Mouse (Mus musculus) lung, postnatal 0 days (tissue): ENCODE measurements around the gene Cept1. TPM values are rescaled to one million over a fixed set of nuclear protein-coding genes. Genes with fewer than 3 reads are reported as not detected.

Experiments used
- ATAC-seq: fragments of 200-750 bp; cut with Nextera tagmentation; 2 replicates; pipeline ENCODE4 v1.8.0; 2017; ENCODE audit warnings: moderate library complexity
- DNase-seq: peaks from one replicate; pipeline ENCODE4 v3.0.0-alpha.2; 2016; ENCODE audit warnings: low spot score
- H3K27ac ChIP-seq: fragments of 300-500 bp; sonication (generic); 2 replicates; pipeline ENCODE4 v1.5.1; 2014; ENCODE audit warnings: antibody characterized with exemption, mild to moderate bottlenecking, low read length, mixed read lengths
- H3K27me3 ChIP-seq: fragments of 300-500 bp; sonication (generic); replicated peaks from 2 replicates; pipeline ENCODE4 v1.6.1; 2014; ENCODE audit warnings: low read length, mixed read lengths; ENCODE audit not compliant: insufficient read depth
- H3K36me3 ChIP-seq: fragments of 300-500 bp; sonication (generic); 2 replicates; pipeline ENCODE4 v1.6.1; 2014; ENCODE audit warnings: low read length, mixed read lengths; ENCODE audit not compliant: insufficient read depth
- H3K4me1 ChIP-seq: fragments of 300-500 bp; sonication (generic); 2 replicates; pipeline ENCODE4 v1.6.1; 2014; ENCODE audit warnings: antibody characterized with exemption, low read depth, low read length, mixed read lengths; ENCODE audit not compliant: insufficient read depth
- H3K4me2 ChIP-seq: fragments of 300-500 bp; sonication (generic); replicated peaks from 2 replicates; pipeline ENCODE4 v1.6.1; 2014; ENCODE audit warnings: low read depth, mild to moderate bottlenecking, low read length, moderate library complexity, mixed read lengths
- H3K4me3 ChIP-seq: fragments of 300-500 bp; sonication (generic); 2 replicates; pipeline ENCODE4 v1.5.1; 2014; ENCODE audit warnings: low read depth, low read length
- H3K9ac ChIP-seq: fragments of 300-500 bp; sonication (generic); replicated peaks from 2 replicates; pipeline ENCODE4 v1.6.1; 2014; ENCODE audit warnings: low read depth, mild to moderate bottlenecking
- H3K9me3 ChIP-seq: fragments of 300-500 bp; sonication (generic); 2 replicates; pipeline ENCODE4 v1.6.1; 2016; ENCODE audit warnings: low read length, mixed read lengths
- CTCF ChIP-seq: IDR thresholded peaks from 2 replicates; pipeline ENCODE4 v1.5.1; 2016; ENCODE audit warnings: antibody characterized with exemption, mild to moderate bottlenecking
- EP300 ChIP-seq: IDR thresholded peaks from 2 replicates; pipeline ENCODE4 v1.6.1; 2016; ENCODE audit warnings: antibody characterized with exemption, mild to moderate bottlenecking, control low read depth
- WGBS: fragments of 180-500 bp; shearing (Covaris S2); extraction: QIAGEN DNeasy Blood & Tissue Kit; methylation state at CpG from one replicate; pipeline ENCODE4 v1.1.7; 2014; 5-methylcytosine and 5-hydroxymethylcytosine counted together
- polyA plus RNA-seq: library from polyadenylated mRNA; unstranded; fragments of >200 nt; fragmentation: Nextera tagmentation; extraction: Ambion mirVana; gene quantifications from 2 replicates; pipeline ENCODE4 v1.2.1, GENCODE M21; 2015

Gene Cept1
- polyA plus RNA-seq, 1 experiment from 2014 or later, result 74.1 TPM

DNA sequence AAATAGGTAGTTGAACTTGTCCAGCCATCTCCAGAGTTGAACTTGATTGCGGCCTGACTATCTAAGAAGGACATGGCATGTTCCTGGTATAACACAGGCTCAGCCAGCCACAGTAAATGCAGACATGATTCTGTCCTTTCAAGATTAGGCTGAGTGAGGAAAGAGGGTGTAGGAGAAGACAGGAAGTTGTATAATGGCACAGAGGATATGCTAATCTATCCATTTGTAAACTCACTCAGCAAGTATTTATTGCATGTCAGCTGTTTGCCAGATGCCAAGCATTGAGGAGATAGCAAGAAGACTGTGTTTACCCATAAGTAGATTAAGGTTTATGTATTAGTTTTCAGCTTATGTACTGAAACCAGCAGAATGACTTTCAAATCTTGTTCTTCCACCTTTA lies 54.9 kb downstream of the Cept1 start:
- WGBS, result 94% methylated on average over 1 of the region's 1 CpGs
- no peaks in the 10 kb centered on the region for H3K27me3 ChIP-seq
- ATAC-seq, result no peak

DNA sequence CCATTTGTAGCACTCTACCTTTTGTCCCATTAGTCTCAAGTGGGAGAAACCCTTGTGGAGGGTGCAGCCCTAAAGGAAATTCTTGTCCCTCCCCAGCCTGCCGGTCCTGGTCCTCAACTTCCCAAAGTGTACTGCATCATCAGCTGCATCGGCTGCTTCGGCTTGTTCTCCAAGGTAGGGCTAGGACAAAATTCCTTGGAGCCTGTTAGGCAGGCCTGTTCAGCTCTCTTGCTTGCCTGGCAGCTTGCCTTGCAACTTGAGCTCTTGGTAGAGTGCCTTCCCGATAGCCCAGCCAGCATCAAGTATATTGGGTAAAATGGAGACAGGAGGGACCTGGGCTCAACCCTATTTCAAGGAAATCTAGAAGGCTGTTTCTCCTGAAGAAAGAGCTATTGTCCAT lies 57.4 kb downstream of the Cept1 start:
- Histone ChIP-seq H3K9ac (no peak overlapping the region), H3K36me3 (no peaks in the 10 kb centered on the region), H3K9me3 (no peaks in the 10 kb centered on the region), H3K27me3 (no peaks in the 10 kb centered on the region), H3K4me1 (peaks cover 4% of the 10 kb centered on the region; the same call in 1 of the 2 replicates), H3K4me3 (no peak overlapping the region), H3K27ac (no peak overlapping the region), H3K4me2 (no peak overlapping the region)
- DNase-seq (peak; percentile 65), ATAC-seq (peak; percentile 43)
- 59% methylated on average over 4 of the region's 4 CpGs for WGBS
- TF ChIP-seq EP300 (0 out of 2 replicates have a peak, but pooled peaks have one; percentile 22), CTCF (no peak)

More for the DNA sequence above, 54.9 kb downstream of the Cept1 start:
- TF ChIP-seq EP300 (no peak), CTCF (no peak)
- H3K36me3 ChIP-seq, result no peaks in the 10 kb centered on the region
- no peak for DNase-seq
- H3K4me2 ChIP-seq, result no peak overlapping the region
- no peak overlapping the region for H3K27ac ChIP-seq
- H3K4me3 ChIP-seq, result no peak overlapping the region
- H3K9me3 ChIP-seq, result no peaks in the 10 kb centered on the region
- H3K4me1 ChIP-seq, result peaks cover 17% of the 10 kb centered on the region; the same call in 1 of the 2 replicates
- H3K9ac ChIP-seq, result no peak overlapping the region

DNA sequence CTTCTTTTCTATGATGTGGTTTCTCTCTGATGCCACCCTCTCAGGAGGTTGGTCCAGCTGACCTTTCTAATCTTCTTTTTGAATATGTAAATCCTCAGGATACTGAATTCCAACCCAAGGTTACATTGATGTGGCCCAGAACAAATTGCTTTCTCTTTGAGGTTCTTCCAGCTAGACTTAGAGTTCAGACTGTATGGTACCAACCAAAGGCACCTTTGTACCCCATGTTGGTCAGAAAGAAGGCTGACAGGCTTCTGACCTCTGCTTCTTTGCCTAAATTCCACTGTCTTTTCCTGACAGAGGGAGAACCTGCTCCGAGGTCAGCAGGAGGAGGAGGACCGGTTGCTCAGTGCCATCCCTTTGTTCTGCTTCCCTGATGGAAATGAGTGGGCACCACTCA lies 60.1 kb downstream of the Cept1 start:
- ATAC-seq, result no peak
- H3K4me1 ChIP-seq, result peaks cover 11% of the 10 kb centered on the region; the same call in 1 of the 2 replicates
- H3K27me3 ChIP-seq, result no peaks in the 10 kb centered on the region
- TF ChIP-seq EP300 (no peak), CTCF (no peak)
- WGBS, result 85% methylated on average over 2 of the region's 2 CpGs
- H3K9ac ChIP-seq, result no peak overlapping the region
- no peaks in the 10 kb centered on the region for H3K36me3 ChIP-seq
- H3K27ac ChIP-seq, result no peak overlapping the region
- no peaks in the 10 kb centered on the region for H3K9me3 ChIP-seq
- no peak overlapping the region for H3K4me3 ChIP-seq
- DNase-seq, result no peak
- no peak overlapping the region for H3K4me2 ChIP-seq

DNA sequence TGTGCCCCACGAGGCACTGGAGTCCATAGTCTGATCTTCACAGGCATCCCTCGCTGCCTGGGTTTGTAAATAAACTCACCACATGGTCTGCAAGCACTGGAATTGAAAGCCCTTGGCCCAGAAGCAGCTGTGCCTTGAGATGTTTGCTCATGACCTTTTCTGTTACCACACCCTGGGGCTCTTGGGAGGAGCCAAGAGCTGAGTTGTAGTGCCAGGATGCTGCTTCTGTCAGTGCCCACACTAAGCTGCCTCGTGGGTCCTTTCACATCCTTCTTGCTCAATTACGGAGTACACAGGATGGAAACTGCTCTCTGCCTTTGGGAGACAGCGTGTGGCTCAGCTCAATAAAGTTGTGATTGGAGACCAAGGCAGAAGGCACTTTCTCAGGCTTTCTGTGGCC lies 61.8 kb downstream of the Cept1 start:
- Histone ChIP-seq H3K36me3 (no peaks in the 10 kb centered on the region), H3K9ac (no peak overlapping the region), H3K4me2 (peak overlapping the region; percentile 8; the same call in 1 of the 2 replicates), H3K9me3 (no peaks in the 10 kb centered on the region), H3K27me3 (no peaks in the 10 kb centered on the region), H3K4me1 (peaks cover 7% of the 10 kb centered on the region; the same call in 1 of the 2 replicates), H3K4me3 (no peak overlapping the region), H3K27ac (no peak overlapping the region)
- ATAC-seq (peak; percentile 36), DNase-seq (peak; percentile 73)
- 51% methylated on average over 5 of the region's 5 CpGs for WGBS
- TF ChIP-seq CTCF (no peak), EP300 (no peak)

DNA sequence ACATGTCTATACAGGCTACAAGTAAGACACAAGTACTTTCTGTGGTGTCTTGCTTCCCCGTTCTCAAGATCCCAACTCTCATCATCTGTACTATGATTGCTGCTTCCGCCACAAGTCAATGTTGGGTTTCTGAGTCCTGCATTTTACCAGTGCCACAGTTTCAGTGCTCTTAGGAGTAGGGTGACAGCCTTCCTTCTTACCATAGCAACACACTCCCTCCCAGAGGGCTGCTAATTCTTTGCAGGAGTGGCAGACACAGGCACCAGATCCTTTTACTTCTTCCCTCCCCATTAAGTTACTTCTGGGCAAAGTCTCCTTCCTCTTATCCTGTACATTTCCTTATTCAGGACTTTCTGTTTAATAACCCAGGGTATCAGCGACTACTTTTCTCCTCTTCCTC lies 62.7 kb downstream of the Cept1 start:
- peaks cover 7% of the 10 kb centered on the region; the same call in 1 of the 2 replicates for H3K4me1 ChIP-seq
- no peak overlapping the region for H3K4me3 ChIP-seq
- H3K4me2 ChIP-seq, result peak overlapping the region; percentile 28; the same call in 1 of the 2 replicates
- 0 out of 2 replicates have a peak overlapping the region, but pooled peaks have one; percentile 20 for H3K27ac ChIP-seq
- H3K27me3 ChIP-seq, result no peaks in the 10 kb centered on the region
- no peaks in the 10 kb centered on the region for H3K9me3 ChIP-seq
- ATAC-seq, result no peak
- TF ChIP-seq CTCF (no peak), EP300 (no peak)
- H3K36me3 ChIP-seq, result no peaks in the 10 kb centered on the region
- DNase-seq, result no peak
- WGBS, result 79% methylated on average over 3 of the region's 3 CpGs
- H3K9ac ChIP-seq, result no peak overlapping the region

- H3K4me2 ChIP-seq, result peak overlapping the region; percentile 92; the same call in 1 of the 2 replicates
- 54% methylated on average over 4 of the region's 4 CpGs for WGBS
- no peak overlapping the region; the same call in 1 of the 2 replicates for H3K4me3 ChIP-seq
- TF ChIP-seq EP300, result no peak
- no peak for TF ChIP-seq CTCF
- no peaks in the 10 kb centered on the region for H3K36me3 ChIP-seq
- ATAC-seq, result no peak
- H3K27me3 ChIP-seq, result no peaks in the 10 kb centered on the region
- H3K9ac ChIP-seq, result no peak overlapping the region
- H3K9me3 ChIP-seq, result no peaks in the 10 kb centered on the region
- DNase-seq, result peak; percentile 53
- H3K27ac ChIP-seq, result peak overlapping the region; percentile 62
- peaks cover 7% of the 10 kb centered on the region; the same call in 1 of the 2 replicates for H3K4me1 ChIP-seq
Observed at GRCm38 (mm10) chr3:106483796-106484405, 63.7 kb downstream of the Cept1 start.
